Mouse (Mus musculus) liver, embryonic 14.5 days (tissue): ENCODE results near the gene Olfr750. TPM values are rescaled to one million over a fixed set of nuclear protein-coding genes. Genes with fewer than 3 reads are reported as not detected.

ENCODE experiments used
- ATAC-seq: fragments of 200-750 bp; cut with Nextera tagmentation; 2 replicates; pipeline ENCODE4 v1.8.0; 2017; ENCODE audit warnings: moderate number of reproducible peaks, mild to moderate bottlenecking, moderate library complexity; ENCODE audit not compliant: insufficient read depth
- DNase-seq, 3 experiments: peaks; one replicate each; pipeline ENCODE4 v3.0.0-alpha.2; 2012 to 2013; ENCODE audit warnings: low read depth in 3 of 3, low spot score in 3 of 3
- H3K27ac ChIP-seq: fragments of 300-500 bp; sonication (generic); 2 replicates; pipeline ENCODE4 v1.5.1; 2014; ENCODE audit warnings: moderate library complexity, mild to moderate bottlenecking, control low read depth, inconsistent platforms
- H3K27me3 ChIP-seq: fragments of 300-500 bp; sonication (generic); 2 replicates; pipeline ENCODE4 v1.6.1; 2014; ENCODE audit warnings: mild to moderate bottlenecking, low read length, moderate library complexity; ENCODE audit not compliant: control insufficient read depth, insufficient read depth
- H3K36me3 ChIP-seq: fragments of 300-500 bp; sonication (generic); replicated peaks from 2 replicates; pipeline ENCODE4 v1.6.1; 2014; ENCODE audit warnings: low read depth; ENCODE audit not compliant: control insufficient read depth, insufficient read depth
- H3K4me1 ChIP-seq, 2 experiments: fragments of 200-500 bp in 1 of 2; fragments of 300-500 bp in 1 of 2; sonication (generic) in 1 of 2; replicated peaks; 2 replicates each; pipeline ENCODE4 v1.6.1; 2012 to 2014; ENCODE audit warnings: antibody characterized with exemption in 1 of 2, inconsistent platforms in 1 of 2, low read length in 1 of 2; ENCODE audit not compliant: control insufficient read depth in 2 of 2, insufficient read depth in 2 of 2
- H3K4me2 ChIP-seq: fragments of 300-500 bp; sonication (generic); 2 replicates; pipeline ENCODE4 v1.6.1; 2014; ENCODE audit warnings: low read depth, mild to moderate bottlenecking, control low read depth, moderate library complexity
- H3K4me3 ChIP-seq, 2 experiments: fragments of 200-500 bp in 1 of 2; fragments of 300-500 bp in 1 of 2; sonication (generic) in 1 of 2; 2 replicates each; pipeline ENCODE4 v1.5.1; 2012 to 2014; ENCODE audit warnings: low read depth in 2 of 2, low read length in 2 of 2, mild to moderate bottlenecking in 2 of 2, control low read depth in 1 of 2, inconsistent platforms in 1 of 2, moderate library complexity in 1 of 2; ENCODE audit not compliant: insufficient read depth in 1 of 2
- H3K9ac ChIP-seq: fragments of 300-500 bp; sonication (generic); replicated peaks from 2 replicates; pipeline ENCODE4 v1.6.1; 2014; ENCODE audit warnings: mild to moderate bottlenecking, control low read depth, moderate library complexity
- H3K9me3 ChIP-seq: fragments of 300-500 bp; sonication (generic); 2 replicates; pipeline ENCODE4 v1.6.1; 2016; ENCODE audit warnings: low read length, mixed read lengths; ENCODE audit not compliant: control insufficient read depth
- CTCF ChIP-seq: IDR thresholded peaks from 2 replicates; pipeline ENCODE4 v1.5.1; 2016; ENCODE audit warnings: antibody characterized with exemption, low read depth, control low read depth
- EP300 ChIP-seq: IDR thresholded peaks from 2 replicates; pipeline ENCODE4 v1.6.1; 2016; ENCODE audit warnings: antibody characterized with exemption, low read depth
- WGBS: fragments of 180-500 bp; shearing (Covaris S2); extraction: QIAGEN DNeasy Blood & Tissue Kit; methylation state at CpG from one replicate; pipeline ENCODE4 v1.1.7; 2014; ENCODE audit not compliant: insufficient replicate concordance; 5-methylcytosine and 5-hydroxymethylcytosine counted together
- polyA plus RNA-seq, 2 experiments: library from polyadenylated mRNA; depleted of rRNA in 1 of 2; stranded (reverse) in 1 of 2; unstranded in 1 of 2; fragments of >200 nt; fragmentation: Nextera tagmentation in 1 of 2; extraction: Ambion mirVana in 1 of 2; gene quantifications; 2 replicates each; pipeline versions ENCODE4 v1.2.1 to v1.2.3; 2012 to 2014

The Olfr750 gene
- polyA plus RNA-seq, 2 experiments = not detected

DNA sequence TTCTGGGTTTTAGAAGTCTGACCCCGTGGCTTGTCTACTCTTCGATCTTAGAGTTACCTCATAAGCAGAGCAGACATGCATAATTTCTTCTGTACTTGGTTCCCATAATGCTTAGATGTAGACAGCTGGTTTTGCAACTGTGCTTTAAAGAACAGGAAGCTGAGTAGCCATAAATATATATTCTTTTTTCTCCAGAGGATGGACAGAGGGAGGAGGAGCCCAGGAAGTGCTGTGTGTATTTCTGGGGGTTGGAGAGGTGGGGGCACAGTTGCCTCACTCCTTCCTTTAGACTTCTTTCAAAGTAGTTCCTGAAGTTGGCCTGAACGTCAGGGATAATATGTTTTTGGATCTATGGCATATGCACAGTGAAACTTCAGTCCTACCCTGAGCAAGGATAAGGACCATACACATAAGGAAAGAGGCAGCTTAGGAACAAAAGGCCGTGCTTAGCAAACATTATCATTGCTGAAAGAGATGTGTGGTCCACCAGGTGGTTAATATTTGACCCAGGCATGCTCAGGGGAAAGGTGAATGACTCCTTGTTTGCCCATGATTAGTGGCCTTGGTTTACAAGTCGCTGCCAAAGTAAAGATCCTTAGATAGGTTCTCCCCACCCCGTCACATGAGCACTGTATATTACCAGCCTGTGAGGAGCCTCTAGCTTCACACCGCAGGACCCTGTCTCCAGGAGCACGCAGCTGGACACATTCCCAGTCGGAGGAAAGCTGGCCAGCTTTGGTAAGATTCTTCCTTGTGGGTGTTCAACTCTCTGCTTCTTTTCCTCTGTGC lies 21.7 kb upstream of the Olfr750 start:
- Histone ChIP-seq H3K27ac (no peak overlapping the region), H3K4me2 (no peak overlapping the region; the same call in 1 of the 2 replicates), H3K4me3 (no peak overlapping the region), H3K27me3 (no peaks in the 10 kb centered on the region), H3K36me3 (no peaks in the 10 kb centered on the region), H3K4me1 (peaks cover 7 to 26% of the 10 kb centered on the region in 2 experiments), H3K9me3 (no peaks in the 10 kb centered on the region), H3K9ac (no peak overlapping the region)
- WGBS = 42% methylated on average over 9 of the region's 9 CpGs
- TF ChIP-seq CTCF (no peak), EP300 (no peak)
- DNase-seq (no peak), ATAC-seq (peak; percentile 34; the same call in 1 of the 2 replicates)

DNA sequence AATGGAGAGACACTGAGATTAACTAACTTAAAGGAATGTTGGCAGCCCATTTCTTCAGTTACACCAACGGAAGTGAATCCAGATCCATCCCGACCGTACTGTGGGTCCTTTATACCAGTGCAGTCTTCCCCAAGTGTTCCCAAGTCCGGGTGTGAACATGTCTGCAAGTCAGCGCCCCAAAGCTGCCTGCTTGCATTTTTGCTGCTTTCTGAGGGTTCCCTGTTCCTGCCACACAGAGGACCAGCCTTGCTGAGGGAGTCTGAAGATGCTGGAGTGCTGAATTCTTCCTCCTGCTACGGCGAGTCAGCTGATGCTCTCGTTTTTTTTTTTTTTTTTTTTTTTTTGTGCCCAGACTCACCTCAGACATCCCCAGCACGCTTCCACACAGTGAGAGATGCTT lies 20.7 kb upstream of the Olfr750 start:
- Histone ChIP-seq H3K4me2 (no peak overlapping the region), H3K9me3 (no peaks in the 10 kb centered on the region), H3K27me3 (no peaks in the 10 kb centered on the region), H3K27ac (no peak overlapping the region), H3K4me1 (peaks cover 7 to 26% of the 10 kb centered on the region in 2 experiments), H3K4me3 (no peak overlapping the region), H3K36me3 (no peaks in the 10 kb centered on the region), H3K9ac (no peak overlapping the region)
- ATAC-seq = no peak
- no peak for DNase-seq
- TF ChIP-seq CTCF = no peak
- TF ChIP-seq EP300 = no peak
- WGBS = 50% methylated on average over 9 of the region's 9 CpGs

DNA sequence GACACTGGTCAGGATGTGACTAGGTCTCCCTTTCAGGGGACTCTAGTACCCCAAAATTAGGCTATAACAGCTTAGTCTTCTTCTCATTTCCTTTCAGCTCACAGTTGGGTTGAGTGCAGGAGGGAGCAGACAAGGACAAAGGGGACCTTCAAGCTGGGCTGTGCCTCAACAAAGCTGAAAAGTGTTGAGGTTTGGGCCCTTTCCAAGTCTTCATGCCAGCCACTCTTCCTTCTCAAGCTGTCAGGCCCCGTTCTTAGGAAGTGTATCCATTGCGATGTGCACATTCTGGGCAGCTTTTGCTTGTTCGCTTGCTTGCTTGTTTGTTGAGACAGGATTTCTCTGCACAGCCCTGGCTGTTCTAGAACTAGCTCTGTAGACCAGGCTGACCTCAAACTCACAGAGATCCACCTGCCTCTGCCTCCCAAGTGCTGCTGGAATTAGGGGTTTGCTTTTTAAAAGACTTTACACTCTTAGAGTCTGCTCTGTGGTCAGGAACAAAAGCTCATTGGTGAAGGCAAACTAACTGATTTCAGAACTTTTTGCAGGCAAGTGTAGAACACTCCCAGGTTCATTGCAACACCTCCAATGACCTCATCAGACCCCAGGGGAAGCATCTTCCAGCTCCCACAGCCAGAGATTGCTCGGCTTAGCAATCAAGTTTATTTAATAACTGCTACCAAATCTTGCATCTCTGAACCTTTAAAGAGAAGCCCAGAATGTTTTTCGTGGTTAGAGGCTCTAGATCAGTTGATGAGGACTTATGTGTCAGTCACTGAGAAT lies 20.1 kb upstream of the Olfr750 start:
- 45% methylated on average over 5 of the region's 5 CpGs for WGBS
- DNase-seq = no peak
- Histone ChIP-seq H3K4me2 (no peak overlapping the region), H3K27ac (no peak overlapping the region), H3K4me1 (peaks cover 7 to 26% of the 10 kb centered on the region in 2 experiments), H3K36me3 (no peaks in the 10 kb centered on the region), H3K4me3 (no peak overlapping the region), H3K9ac (no peak overlapping the region), H3K9me3 (no peaks in the 10 kb centered on the region), H3K27me3 (no peaks in the 10 kb centered on the region)
- no peak for ATAC-seq
- TF ChIP-seq CTCF (no peak), EP300 (no peak)

DNA sequence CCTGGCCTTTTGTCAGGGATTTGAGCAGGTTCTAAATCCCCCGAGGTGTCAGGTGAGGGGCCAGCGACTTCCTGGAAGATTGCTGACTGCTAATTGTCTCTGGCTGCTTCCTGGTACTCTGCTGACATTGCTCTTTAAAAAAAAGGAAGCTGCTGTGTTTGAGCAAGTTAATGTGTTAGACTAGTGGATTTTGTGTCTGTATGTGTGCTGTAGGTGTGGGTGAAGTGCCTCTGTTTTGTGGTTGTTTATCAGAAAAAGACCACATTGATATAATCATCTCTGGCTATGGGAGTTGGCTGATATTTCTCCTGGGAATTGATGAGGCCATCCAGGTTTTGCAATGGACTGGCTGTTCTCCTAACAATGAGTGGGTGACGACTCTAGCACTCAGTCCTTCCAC lies 19.3 kb upstream of the Olfr750 start:
- ATAC-seq = no peak

DNA sequence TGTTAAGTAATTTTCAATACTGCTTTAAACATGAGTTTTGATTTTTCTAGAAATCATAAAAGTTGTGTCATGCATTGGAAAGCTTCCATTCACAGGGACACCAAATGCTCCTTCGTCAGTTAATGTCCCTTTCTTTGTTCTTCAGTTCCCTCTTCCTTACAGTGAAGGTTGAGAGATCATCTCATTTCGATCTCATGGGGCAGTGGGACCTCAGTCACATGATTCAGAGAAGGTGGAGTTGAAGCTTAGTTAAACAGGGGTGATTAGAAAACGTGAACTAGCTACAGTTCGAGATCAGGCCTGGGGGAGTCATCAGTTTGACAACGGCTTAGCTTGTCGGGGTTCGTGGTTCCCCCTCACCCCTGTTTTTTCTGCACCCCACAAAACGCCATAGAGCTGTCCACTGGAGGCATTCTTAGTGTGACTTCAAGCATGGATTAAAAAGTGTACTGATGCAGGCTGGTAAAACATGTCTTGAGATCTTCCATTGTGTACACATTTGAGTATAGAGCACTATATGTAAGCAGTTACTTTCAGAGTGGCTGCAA lies 17.9 kb upstream of the Olfr750 start:
- no peaks in the 10 kb centered on the region for H3K27me3 ChIP-seq
- no peaks in the 10 kb centered on the region for H3K36me3 ChIP-seq
- ATAC-seq (no peak), DNase-seq (no peak)
- no peaks in the 10 kb centered on the region for H3K9me3 ChIP-seq
- no peak overlapping the region for H3K9ac ChIP-seq
- TF ChIP-seq EP300 (no peak), CTCF (no peak)
- H3K4me2 ChIP-seq = peak overlapping the region; percentile 96
- H3K4me3 ChIP-seq = no peak overlapping the region
- no peak overlapping the region for H3K27ac ChIP-seq
- 38% methylated on average over 8 of the region's 8 CpGs for WGBS
- H3K4me1 ChIP-seq = peaks cover 10 to 31% of the 10 kb centered on the region in 2 experiments

More for the DNA sequence above, 19.3 kb upstream of the Olfr750 start:
- Histone ChIP-seq H3K4me1 (peaks cover 7 to 26% of the 10 kb centered on the region in 2 experiments), H3K9ac (no peak overlapping the region), H3K4me2 (no peak overlapping the region), H3K9me3 (no peaks in the 10 kb centered on the region), H3K4me3 (no peak overlapping the region), H3K27ac (no peak overlapping the region), H3K36me3 (no peaks in the 10 kb centered on the region), H3K27me3 (no peaks in the 10 kb centered on the region)
- no peak for DNase-seq
- 16% methylated on average over 3 of the region's 3 CpGs for WGBS
- TF ChIP-seq EP300 (no peak), CTCF (no peak)
